Mouse (Mus musculus) adipocyte (in vitro differentiated cells): Measurements from ENCODE around the gene Aen.

ENCODE experiments used
- DNase-seq: peaks from one replicate; pipeline ENCODE4 v3.0.0-alpha.2; 2016; ENCODE audit warnings: low spot score

Aen gene

GRCm38 (mm10) chr7:78895653-78896333 is at the start of gene Aen:
Gene Aen, plus strand, starts transcription at chr7:78895854.
- peak; percentile 96 for DNase-seq

- DNase-seq, result peak; percentile 13
These were observed 49.5 kb upstream of the Aen start for GRCm38 (mm10) chr7:78846066-78846716.

DNA sequence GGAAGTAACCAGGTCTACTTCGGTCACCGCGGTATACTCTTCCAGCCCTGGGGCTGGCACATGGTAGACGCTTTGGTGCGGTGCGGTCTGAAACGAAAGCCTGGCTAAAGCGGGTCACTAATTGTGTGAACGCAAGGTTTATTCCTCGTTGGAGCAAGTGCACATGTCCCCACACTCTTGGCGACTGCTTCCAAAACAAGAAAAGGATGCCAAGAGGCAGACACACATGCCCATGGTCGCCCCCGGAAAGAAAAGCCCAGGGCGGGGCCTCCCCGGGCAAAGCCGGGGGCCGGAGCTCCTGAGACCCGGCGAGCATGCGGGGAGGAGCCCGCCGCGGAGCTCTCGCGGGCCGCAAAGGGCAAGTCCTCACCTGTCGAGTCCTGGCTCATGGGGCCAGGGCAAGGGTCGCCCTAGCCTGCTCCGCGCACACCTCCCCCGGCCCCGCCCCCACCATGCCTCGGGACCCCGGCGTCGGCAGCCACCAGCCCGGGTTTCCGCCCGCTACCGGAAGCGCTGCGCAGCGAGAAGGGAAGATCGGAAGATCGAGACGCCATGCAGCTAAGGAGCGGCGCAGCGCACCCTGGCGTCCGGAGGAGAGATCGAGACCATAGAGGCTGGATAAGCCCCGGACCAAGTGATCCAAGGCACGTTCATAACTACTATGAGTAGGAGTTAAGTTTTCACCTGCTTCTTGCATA is 48.8 kb upstream of the Aen start, which contains the start of gene Det1:
Det1 (minus strand) TSS at position 527 of the 698 bp plus-strand sequence.
- peak; percentile 87 for DNase-seq

DNA sequence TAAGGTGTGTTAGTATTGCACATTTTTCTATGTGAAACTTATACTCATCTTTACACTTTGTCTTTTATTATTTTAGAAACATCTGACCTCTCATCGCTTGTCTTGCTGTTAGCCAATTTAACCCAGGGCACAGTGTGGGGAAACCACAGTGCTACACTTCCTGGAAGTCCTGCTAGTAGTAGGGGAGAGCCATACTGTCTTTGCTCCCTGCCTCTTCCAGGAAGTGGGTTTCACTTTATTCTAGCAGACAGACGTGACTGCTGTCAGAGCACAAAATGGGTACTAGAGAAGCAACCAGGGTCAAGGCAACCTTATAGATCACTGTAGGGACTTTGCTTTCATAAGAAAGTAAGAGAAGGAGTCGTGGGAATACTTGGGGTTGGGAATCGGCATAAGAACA is 41.6 kb upstream of the Aen start:
- DNase-seq, result no peak

GRCm38 (mm10) chr7:78855044-78855655 is 40.5 kb upstream of the Aen start:
- no peak for DNase-seq

GRCm38 (mm10) chr7:78863796-78864445 is 31.7 kb upstream of the Aen start:
- DNase-seq, result no peak

- no peak for DNase-seq
These were observed 31.2 kb upstream of the Aen start for GRCm38 (mm10) chr7:78864446-78864802.

DNA sequence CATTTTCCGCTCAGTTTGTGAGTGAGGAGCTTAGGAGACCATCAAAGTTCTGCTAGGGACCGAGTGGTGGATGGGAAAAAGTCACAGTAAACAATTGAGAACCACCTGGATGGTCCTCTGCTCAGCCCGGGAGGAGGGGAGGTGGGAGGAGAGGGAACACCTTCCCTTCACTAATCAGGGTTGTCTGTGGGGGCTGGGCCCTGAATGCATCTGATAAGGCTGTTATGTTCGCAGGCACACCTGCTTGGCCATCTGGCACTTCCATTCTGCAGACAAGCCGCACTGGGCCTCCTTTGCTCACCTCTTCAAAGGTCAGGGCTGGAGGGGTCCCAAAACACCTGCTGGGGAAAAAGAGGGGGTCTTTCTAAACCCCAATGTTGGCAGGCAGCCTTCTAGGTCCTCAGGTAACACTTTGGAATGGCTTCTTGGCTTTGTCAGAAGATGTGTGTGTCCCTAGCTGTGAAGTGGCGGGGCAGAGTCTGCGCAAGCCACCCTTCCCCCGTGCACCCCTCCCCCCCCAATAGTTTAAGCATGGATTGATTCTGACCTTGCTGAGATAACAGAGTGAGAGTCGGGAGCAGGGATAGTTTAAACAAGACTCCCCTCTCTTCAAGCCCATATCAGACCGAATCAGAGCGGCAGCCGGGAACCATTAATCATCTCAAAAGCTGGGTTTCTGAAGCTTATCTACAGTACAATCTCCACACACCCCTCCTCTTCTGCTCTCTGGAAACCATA is 30.3 kb upstream of the Aen start:
- no peak for DNase-seq

DNA sequence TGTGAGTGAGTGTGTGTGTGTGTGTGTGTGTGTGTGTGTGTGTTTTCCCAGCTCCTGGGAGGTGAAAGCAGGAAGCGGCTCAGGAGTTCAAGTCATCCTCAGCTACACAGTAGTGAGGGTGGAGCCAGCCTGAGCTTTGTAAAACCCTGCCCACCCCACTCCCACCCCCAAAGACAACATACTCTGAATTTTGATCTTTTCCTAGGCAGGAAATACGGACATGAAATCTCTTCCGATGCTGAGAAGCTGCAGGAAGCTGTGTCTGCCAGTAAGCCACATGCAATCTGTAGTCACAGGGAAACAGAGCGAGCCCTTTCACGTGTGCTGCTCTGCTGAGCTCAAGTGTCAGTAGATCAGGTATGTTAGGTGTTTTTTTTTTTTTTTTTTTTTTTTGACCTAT is 26.9 kb upstream of the Aen start:
- DNase-seq, result no peak

- no peak for DNase-seq
These were observed 23.3 kb upstream of the Aen start for GRCm38 (mm10) chr7:78872366-78872765.

DNA sequence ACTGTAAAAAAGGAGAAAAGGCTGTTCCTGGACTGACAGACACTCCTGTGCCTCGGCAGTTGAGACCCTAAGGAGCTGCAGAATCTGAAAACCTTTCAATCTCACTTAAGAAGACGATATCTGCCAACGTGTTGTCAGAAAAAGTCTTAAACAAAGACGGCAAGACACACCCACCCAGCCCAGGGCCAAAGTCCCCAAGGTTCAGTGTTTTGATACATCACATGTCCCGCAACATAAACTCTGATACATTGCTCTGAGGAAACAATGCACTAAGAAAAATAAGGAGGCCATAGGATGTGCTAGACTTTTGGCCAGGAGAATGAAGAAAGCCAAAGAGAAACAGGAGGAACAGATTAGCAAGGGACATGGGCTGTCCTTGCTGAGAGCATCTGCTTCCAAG is 22.8 kb upstream of the Aen start:
- no peak for DNase-seq

- no peak for DNase-seq
These were observed 13.8 kb upstream of the Aen start for GRCm38 (mm10) chr7:78881607-78882468.

GRCm38 (mm10) chr7:78882469-78882837 is 13.2 kb upstream of the Aen start:
- no peak for DNase-seq

- DNase-seq, result no peak
These were observed 12.5 kb upstream of the Aen start for GRCm38 (mm10) chr7:78883016-78883725.

DNA sequence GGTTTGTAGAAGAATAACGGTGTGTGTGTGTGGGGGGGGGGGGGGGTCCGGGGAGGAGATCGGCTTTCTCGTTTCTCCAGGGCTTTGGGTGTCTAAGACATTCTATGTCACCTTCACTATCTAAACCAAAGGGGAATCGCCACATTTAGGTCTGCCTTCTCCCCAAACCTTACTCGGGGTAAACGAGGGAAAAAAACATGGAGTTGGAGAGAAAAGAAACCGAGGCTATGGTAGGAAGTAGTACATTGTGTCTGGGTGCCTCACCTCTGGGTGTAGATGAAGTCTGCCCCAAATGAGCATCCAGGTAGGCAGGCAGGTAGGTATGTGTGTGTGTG is 12.0 kb upstream of the Aen start:
- DNase-seq, result no peak

GRCm38 (mm10) chr7:78884139-78884538 is 11.5 kb upstream of the Aen start:
- DNase-seq, result no peak

GRCm38 (mm10) chr7:78885404-78885803 is 10.2 kb upstream of the Aen start:
- no peak for DNase-seq

DNA sequence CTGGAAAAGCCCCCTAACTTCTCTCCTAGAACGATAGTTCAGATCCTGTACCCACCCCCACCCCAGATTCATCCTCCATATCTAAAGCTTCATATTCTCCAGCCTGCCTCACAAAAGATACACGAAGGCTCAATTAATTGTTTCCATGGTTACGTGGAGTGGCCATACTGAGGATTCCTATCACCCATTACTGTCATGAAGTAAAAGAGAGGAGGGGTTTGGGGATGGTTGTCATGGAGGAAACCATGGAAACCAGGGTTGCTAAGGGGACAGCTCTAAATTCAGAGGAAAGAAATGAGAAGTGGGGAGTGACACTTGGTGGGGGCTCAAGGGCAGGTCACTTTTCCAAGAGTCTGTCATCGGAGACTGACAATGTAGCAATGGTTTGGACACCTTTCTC is 9.2 kb upstream of the Aen start:
- no peak for DNase-seq

DNA sequence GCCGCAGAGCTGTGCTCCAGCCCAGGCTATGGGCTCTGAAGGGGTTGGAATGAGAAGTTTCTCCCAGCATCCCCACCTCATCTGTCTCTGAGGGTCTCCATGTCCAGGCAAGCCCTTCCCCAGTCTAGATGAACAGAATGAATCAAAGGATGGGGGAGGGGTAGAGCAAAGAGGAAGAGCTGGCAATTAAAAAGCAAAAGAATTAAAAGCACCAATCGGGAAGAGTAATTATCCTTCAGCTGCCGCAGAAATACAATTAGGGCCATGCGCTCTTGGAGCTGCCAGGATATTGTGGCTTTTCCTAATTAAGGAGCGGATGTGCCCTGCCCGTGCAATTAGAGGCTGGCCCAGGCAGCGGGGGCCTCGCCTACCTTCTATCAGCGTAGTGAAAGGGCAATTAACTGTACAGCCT is 8.2 kb upstream of the Aen start:
- DNase-seq, result no peak

GRCm38 (mm10) chr7:78890641-78891040 is 5.0 kb upstream of the Aen start:
- DNase-seq, result peak; percentile 84
